Mouse (Mus musculus) spleen, postnatal 14 days (tissue): Measurements from ENCODE around the gene Sdc1.

ENCODE experiments used
- DNase-seq, 2 experiments: peaks; one replicate each; pipeline ENCODE4 v3.0.0; 2021 to 2022; ENCODE audit warnings: low spot score in 2 of 2

Sdc1 gene

DNA sequence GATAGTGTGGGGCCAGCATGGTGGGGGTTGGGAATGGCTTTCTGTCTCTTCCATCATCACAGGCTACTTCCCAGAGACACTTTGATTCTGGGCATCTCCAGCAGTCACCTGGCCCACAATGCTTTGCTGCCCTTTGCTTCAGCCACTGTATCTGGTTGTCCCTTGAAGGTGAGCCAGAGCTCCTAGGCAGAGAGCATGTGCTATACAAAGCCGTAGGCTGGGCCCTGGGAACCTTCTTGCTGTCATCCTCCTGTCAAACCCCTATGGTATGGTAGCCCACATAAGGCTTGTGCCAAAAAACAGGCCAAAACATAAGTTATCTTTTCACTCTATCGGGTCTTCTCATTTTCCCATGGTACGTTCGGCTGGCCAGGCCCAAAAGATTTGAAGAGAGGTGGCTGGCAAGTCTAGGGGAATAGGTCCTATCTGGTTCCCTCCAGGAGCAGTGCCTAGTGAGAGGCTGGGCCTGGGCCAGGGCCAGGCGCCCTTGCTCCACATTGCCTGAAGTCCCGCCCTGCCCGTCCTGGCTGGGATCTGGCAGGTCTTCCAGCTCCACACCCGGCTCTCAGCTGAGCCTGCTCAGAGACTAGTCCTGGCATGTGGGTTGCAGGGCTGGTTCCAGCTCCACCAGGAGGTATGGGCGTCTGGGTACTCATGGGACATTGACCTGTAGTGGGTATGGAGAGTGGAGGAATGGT, 10.7 kb downstream of the Sdc1 start:
- no peak for DNase-seq

DNA sequence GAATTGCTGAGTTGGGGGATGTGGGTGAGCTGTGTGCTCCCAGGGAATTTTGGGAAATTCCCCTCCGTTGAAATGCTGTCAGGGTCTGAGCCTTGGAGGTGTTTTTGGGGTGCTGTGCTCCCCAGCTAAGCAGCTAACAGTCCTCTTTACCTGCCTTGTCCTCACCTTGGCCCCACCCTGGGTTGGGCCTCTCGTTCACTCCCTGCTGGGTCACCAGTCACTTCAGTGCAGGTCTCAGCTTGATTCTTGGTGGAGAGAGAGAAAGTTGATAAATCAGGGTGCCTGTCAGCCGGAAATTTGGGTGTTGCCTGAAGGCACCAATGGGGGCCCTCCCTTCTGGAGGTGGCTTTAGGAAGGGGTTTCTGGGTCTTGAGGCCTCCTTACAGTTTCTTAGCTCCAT, 11.4 kb downstream of the Sdc1 start:
- no peak for DNase-seq

DNA sequence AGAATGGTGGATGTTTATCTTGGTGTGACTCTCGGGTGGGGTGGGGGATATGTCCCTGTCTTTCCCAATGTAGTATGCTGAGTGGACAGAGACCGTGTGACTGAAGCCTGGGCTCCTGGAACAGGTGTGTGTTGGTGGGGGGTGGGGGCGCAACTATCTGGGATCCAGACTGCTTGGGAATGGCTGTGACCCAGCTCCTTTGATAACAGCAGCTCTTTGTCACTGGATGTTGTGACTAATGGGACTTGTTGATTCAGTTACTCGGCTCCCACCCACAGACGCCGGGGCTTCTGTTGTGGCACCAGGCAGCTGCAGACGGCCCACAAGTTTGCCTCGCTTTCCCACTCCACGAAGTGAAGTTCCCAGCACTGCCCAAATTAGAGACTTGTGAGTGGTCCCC, 13.1 kb downstream of the Sdc1 start:
- no peak for DNase-seq

DNA sequence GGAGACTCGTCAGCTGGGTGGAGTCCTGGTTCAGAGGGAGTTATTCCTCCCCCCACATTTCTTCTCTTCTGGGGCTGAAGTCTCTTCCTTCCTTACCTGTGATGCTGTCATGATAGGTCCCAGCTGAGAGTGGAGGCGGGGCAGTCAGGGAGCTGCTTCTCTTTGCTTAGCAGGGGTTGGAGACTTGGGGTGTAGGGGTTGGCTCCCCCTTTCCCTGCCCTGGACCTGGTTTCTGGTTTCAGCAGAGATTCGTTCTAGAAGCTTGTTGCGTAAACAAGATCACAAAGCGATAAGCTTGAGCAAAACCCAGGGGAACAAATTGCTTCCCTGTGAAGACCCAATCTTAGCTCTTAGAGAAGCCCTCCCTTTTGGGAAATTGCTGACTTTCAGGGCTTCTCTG, 15.4 kb downstream of the Sdc1 start:
- DNase-seq: no peak

DNA sequence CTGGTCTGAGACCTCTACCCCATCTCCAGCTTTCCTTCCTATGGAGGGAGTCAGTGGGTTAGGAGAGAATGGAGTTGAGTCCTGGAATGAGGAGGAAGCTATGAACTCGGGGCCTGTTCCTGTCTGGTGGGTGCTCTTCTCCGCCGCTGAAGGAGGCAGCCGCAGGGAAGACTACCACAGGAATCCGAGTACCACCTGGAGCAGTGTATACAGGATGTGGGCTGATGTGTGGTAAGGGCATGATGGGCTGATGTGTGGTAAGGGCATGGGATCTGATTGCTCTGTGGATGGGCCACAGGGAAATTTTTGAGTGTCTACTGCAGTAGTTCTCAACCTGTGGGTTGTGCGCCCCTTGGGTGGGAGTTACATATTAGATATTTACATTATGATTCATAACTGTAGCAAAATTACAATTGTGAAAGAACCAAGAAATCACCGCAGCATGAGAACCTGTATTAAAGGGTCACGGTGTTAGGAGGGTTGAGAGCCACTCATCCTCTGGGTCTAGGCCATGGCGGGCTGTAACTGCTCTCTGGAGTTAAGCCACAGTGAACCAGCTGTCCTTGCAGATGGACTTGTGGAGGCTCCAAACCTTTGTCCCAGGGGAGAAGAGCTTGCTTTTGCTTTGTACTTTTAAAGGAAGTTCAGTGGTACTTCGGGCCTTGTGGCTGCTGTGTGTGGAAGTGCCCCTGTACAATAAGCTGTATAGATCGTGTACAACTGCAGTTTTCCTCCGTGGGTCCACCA, 16.0 kb downstream of the Sdc1 start:
- DNase-seq: no peak

DNA sequence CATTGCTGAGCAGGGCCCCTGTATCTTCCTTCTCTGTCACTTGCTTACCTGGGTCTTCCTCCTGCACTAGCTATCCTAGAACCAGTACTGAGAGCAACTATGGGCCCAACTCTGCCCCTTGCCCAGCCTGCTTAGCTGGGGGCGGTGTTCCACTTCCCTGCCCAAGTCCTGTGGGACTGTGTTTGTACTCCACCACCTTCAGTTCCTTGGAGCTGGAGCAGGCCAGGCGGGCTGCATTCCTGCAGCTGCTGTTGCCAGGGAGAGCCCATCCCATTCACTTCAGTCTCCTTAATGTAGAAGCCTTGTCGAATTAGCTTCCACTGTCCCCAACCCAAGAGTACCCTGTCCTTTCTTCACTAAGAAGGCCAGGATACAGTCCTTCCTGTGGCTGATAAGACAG, 17.3 kb downstream of the Sdc1 start:
- DNase-seq: no peak

DNA sequence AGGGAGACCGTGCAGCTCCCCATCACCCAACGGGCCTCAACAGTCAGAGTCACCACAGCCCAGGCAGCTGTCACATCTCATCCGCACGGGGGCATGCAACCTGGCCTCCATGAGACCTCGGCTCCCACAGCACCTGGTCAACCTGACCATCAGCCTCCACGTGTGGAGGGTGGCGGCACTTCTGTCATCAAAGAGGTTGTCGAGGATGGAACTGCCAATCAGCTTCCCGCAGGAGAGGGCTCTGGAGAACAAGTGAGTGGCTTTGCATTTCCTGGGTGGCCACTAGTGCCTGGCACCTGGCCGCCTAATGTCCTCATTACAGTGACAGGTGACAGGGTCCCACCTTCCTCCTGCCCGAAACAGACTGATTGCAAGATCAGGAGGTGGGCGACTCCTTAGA, 19.5 kb downstream of the Sdc1 start:
- DNase-seq: no peak

DNA sequence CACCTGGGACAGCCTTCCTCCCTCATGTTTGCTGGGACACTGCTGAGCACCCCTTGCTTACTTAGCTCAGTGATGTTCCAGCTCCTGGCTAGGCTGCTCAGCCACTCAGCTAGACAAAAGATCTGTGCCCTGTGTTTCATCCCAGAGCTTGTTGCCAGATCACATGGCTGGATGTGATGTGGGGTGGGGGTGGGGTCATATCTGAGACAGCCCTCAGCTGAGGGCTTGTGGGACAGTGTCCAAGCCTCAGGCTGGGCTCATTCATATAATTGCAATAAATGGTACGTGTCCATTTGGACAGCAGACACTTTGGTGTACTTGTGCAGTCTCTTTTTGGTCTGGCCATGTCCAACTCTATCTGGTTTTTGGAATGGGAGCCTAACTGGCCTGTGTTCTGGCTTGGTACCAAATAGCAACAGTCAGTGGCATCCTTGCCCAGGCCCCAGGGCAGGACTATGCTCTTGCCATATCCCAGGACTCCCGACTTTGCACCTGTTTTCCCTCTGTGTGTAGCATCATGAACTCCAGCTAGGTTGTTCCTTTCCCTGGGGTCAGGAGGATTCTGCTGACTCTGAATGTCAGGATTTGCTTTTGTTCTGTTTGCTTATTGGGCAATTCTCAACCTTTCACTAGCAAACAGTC, 22.4 kb downstream of the Sdc1 start:
- no peak for DNase-seq

DNA sequence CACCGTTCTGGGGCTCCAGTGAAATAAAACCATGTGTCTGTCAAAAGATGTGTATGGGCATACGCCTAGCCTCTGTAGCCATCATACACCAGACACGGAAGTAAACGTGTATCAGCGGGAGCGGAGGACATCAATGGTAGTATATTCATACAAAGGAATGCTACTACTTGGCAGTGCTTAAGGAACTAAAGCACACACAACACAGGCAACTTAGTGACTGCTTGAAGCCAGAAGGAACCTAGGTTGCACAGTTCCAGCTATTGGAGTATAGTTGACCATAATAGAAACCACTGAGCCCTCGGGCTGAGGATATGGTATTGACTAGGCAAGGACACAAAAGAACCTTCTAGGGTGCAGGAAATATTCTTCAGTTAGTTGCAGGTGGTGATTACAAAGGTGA, 26.8 kb downstream of the Sdc1 start:
- no peak for DNase-seq

DNA sequence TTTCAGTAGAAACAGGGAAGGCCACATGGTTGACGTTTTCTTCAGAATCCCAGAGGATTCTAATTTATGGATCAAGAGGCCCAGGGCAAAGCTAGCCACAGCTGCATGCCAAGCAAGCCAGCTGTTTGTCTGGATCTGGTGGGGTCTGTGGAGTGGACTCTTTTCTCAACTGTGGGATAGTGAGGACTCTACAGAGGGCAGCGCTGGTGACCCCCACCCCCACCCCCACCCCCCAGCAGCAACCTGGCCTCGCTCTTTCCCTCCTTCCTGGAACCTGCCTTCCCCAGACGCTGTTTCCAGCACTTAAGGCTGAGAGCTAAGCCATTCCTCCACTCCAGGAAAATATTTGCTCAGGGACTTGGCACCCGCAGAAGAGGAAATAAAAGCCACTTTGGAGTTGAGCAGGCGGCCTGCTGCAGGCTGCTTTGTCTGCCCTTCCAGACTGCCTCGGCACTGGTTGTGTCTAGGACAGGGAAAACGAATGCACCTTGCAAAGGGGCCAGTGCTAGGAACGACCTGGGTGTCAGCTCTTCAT, 27.4 kb downstream of the Sdc1 start:
- no peak for DNase-seq

DNA sequence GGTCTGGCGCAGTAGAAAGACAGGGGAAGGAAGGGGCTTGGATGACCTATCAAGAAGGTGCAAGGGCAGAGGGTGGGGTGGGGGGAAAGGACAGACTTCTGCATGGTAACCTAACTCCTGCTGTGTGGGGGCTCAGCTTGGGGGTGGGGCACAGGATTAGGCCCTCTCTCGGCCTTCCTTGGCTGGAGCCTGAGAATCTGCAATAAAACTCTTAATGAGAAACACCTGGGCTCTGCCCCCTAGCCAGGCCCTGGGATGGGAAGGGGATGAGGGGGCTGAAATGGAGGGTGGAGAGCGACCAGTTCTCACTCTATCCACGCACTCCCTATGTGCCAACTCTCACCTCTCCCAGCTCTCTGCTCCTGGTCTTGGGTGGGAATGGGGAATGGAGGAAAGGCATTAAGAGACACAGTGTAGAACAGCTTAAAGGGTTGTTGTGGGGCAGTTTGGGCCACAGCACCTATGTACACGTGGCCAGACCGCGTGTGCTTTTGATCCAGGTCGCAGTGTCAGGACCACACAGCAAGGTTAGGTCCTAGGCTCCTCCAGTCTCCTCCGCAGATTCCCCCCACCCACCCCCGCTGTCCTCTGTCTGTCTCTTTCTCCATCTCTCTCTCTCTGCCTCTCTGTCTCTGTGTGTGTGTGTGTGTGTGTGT, 32.4 kb downstream of the Sdc1 start:
- DNase-seq: no peak

DNA sequence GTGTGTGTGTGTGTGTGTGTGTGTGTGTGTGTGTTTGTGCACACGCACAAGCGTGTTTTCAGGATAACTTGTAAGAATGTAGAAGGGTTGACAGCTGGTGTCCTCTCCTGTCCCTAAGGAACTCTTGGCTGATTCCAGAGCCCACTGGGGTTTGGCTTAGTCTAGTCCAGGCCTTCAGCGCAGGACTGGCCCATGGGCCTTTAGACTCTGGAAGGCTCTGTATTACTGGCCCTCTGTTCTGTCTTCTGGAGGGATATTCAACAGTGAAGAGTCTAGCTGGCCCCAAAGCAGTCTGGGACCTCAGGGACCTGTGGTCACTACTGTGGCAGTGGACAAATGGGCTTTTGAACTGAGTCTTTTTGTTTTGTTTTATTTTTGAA, 32.9 kb downstream of the Sdc1 start:
- DNase-seq: no peak

DNA sequence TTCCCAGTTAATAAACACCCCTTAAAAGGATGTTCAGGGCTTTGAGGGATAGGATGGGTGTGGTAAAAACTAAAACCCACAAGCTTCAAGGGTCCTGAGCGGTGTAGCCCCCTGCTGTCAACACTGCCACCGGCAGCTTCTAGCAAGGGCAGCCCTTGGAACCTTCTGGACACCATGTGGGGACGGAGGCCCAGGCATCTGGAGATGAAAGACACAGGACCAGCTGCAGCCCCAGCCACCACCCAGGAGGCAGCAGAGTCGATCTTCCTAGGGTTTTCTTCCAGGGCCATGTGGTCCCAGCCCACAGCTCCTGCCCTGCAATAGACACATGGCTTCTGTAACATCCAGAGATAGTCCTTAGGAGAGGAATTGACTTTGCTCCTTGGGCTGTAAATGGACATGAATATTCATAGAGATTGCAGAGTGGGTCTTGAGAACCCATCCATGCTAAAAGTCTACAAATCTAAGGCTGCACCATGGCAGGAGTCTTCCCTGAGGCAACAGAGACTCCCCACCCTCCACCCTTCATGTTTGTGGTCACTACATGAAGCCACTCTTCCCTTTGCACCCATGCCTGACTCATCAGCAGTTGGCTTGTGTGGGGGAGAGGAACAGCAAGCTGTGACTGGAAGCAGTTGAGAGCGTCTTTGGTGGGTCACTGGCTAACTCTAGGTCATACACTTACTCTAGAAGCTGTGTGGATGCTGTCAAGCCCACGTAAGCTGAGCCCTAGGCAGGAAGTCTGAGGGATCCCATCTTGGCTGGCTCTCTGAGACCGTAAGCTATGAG, 34.0 kb downstream of the Sdc1 start:
- no peak for DNase-seq

DNA sequence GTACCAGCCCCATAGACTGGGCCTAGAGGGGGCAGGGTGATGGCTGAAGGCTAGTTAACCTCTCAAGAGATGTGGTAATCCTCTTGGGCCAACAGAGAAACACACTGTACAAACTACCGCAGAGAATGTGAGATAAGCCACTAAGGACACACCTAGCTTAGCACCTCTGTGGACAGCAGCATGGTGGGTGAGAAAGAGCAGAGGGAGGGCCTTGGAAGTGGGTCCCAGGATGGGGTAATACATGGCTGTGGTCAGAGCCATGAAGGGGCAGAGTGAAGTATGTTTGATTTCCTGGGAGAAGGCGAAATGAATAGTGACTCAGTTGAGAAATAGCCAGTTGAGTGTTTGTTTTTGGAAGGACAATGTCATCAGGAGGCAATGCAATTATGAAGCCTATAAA, 38.0 kb downstream of the Sdc1 start:
- DNase-seq: no peak

DNA sequence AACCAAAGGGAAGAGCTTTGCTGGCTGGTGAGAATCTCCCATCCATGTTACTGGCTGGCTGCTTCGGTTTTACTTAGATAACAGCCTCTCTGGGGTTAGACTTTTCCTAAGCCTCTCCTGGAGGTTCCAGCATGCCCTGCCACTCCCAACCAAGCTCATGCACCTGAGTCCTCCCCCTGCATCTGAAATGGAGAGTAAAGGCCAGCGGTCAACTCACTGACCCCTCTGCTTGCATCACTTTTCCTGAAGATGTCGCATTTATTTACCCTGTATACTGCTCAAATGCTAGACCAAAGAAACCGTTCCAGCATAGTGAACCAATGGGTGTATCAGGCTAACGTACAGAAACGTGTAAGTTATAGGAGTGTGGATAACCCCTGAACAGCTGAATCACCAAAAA, 38.5 kb downstream of the Sdc1 start:
- no peak for DNase-seq

DNA sequence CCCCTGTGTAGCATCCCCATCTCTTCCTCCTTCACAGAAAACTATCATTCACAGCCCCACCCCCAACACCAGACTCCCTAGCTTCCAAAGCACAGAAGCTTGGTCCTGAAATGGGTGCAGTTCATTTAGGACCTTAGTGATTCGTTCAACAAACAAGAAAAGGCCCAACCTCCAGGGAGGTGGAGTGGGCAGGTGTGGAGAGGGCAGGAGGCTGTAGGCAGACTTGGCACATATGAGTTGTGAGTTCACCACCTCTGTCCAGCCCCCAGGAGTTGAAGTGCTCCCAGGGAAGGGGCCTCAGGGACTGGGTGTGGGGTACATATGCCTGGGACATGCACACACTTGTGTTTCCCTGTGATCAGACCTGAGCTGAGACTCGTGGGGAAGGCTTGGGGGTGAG, 39.8 kb downstream of the Sdc1 start:
- DNase-seq: no peak

DNA sequence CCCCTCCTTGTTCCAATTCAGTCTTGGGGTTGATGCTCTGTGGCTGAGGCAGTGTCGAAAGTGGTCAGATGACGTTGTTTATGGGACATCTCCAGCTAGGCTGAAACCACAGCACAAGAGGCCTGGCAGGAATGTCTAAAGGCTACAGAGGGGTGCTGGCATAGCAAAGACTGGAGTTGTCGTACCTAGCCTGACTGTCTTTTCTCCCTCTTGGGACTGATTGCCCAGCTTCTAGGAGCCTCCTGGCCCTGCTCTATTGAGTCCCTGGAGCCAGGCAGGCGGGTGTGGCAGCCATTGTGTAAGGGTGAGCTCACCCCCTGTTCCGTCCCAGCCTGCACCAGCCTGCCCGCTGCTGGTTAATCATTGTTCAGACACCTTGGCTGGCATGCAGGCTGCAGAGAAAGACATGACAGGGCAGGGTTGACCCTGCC, 40.3 kb downstream of the Sdc1 start:
- no peak for DNase-seq

DNA sequence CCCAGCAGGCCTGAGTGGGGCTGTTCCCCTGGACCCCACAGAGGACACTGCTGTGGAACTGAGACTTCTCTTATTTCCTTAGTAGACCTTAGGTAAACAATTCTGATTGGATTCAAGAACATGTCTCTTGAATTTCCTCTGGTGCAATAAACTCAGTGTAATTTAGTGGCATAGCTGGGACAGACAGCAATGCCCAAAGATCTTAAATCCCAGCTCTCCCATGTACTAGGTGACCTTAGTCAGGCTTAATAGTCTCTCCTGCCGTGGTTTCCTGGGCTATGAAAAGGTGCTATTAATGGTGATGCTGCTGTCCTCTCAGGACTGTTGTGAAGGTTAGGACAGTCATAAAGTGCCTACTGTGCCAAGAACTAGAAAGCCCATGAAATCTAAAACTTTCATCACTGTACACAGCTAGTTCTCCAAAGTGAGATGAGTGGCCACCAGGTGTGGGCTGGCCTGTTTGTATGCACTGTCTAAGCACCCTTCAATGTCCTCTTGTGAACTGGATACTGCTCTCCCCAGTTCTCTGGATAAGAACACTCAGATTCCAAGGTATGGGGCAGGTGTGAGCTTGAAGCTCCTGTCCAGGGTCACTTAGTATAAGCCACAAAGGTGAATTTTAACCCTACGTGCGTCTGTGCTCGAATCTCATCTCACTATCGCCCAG, 40.9 kb downstream of the Sdc1 start:
- no peak for DNase-seq

DNA sequence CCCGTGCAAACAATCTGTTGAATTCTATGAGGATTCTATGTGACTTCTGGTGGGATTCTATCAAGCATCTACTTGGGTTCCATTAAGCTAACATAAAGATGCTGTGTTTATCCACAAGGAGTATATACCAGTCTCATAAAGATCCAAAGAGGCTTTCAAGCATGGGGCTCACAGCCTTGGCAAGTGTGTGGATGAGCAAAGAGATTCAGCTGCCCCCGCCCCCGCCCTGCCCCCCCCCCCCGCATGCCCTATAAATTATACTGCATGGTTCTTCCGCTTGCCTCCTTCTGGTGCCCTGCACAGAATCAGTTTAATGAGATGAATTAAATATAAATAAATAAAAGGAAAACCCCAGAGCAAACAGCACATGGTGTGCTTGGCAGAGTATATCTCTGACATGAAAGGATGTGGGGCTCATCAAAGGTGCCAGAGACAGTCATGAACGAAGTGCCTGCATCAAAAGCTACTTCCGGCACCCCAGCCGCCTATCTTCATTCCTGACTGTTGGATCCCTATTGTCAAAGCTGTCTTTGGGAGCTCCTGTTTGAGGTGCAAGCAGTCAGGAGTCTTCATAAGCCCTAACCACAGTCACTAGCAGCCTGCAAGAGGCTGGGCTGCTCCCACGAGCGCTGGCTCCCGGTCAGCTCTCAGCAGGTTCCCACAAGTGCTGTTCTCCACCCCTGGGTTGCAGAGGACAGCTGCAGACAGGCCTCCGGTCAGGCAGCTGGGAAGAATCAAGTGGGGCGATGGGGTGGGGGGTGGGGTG, 46.5 kb downstream of the Sdc1 start:
- DNase-seq: no peak

DNA sequence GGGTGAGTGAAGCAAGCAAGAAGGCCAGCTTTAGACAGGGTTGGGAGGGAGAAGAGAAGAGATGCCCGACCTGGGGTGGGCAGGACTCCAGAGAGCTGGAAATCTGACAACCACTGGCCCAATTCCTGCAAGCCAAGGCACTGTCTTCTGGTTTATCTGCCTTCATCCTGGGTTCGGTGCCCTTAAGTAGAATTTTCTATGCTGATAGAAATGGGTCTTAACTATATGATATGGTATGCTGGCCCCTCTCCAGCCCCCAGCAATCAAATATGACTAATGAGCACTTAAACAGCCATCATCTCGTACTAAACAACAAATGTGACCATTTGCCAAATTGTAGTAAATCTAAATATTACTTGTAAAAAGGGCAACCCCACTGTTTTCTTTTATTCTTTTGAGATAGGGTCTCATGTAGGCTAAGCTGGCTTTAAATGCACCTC, 47.1 kb downstream of the Sdc1 start:
- no peak for DNase-seq
